Mouse (Mus musculus) cerebellum, postnatal 36 days (tissue): ENCODE results near the gene Isy1.

ENCODE experiments used
- DNase-seq, 2 experiments: peaks; one replicate each; pipeline ENCODE4 v3.0.0; 2021 to 2022; ENCODE audit warnings: mixed read lengths in 2 of 2

Gene Isy1

DNA sequence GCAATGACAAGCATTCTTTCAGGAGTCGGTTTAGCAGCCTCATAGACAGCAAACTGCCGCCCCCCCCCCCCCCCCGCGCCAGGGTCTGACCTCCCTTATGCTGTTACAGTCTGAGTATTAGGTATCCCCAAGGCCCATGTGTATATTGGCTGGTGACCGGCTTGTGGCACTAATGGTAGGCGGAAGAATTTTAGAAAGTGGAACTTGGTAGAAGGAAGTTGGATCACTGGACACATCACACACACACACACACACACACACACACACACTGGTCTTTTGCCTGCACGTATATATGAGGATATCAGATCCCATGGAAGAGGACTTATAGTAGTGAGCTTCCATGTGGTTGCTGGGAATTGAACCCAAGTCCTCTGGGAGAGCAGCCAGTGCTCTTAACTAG lies 36.1 kb downstream of the Isy1 start:
- DNase-seq: no peak

DNA sequence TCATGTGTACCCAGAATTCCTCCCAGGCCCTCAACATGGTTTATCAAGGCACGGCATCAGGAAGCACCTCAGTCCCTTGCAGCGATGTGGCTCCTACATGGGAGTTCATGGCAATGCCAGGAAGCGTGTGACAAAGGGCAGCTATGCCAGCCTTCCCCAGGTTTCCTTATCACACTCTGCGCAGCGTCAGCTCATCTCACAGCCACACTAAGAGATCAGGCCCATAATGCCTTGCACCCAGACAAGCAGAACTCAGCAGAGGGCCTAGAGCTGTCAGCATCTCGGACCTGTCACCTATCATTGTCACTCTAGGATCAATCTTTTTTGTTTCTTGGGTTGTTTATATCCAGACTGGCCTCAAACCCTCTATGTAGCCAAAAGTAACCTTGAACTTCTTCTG lies 39.0 kb downstream of the Isy1 start:
- DNase-seq: no peak

DNA sequence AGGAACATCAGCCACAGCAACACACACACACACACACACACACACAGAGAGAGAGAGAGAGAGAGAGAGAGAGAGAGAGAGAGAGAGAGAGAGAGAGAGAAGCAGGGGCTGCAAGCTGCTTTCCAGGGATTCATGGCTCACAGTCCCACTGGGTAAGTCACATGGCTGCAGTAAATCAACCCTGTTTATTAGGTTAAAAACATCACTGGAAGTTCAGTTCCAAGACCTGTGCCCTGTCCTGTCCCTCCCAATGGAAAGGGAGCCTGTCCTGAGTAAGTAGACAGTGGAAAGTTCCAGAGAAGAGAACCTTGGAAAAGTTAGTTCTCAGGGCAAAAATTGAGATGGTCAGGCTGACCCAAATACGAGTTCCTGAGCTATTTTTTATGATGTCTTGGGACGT lies 41.3 kb downstream of the Isy1 start:
- DNase-seq: no peak

DNA sequence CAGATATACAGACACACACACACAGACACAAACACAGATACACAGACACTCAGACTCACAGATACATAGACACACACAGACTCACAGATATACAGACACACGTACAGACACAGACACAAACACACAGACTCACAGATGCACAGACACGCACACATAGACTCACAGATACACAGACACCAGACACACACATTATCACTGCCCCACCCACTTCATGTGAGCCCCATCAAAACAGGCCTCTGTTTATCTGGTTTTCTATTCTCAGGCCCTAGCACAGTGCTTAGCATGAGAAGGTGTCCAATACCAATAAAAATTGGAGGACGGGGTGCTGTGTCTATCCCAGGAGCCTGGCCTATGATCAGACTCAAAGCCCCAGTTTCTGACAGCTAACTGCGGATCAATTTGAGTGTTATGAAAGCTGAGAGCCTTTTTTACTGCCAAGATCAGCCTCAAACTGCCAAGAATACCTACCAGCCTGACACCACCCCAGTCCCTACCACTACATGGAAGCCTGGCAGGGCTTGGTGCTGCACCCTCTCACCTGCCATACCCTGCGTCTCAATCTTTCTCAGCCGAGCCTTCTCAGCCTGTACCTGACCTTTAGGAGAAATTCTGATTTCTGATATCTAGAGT lies 42.2 kb downstream of the Isy1 start:
- DNase-seq: no peak

DNA sequence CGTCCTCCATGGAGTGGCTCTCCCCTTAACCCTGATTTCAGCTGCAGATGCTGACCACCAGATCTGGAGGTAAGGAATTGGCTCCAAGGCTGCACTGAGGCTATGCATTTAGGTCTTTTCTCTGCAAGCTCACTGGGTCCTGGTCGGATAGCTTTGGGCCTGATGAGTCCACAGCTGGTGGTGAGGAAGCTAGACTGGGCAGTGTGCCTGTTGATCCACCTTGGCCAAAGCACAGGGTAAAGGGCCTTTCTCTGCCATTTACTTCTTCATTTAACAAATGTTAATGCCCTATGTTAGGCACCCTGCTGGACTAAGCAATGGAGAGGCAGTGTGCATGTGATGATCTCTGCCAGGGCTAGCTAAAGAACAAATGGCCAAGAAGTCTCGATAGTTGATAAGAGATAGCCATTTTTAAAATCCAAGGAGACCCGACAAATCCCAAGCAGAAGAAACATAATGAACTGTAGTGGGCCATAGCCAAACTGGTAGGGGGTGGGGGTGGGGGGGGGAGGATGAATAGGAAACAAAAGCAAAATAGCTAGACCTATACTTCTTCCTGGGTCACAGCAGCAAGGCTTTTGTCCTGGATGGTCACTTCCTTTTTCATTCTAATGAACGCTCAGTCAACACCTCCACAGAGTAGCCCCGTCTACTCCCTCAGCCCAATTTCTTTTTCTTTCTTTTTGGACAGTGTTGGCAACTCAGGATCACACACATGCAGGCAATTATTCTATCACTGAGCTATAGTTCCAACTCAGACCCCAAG lies 43.0 kb downstream of the Isy1 start:
- DNase-seq: peak; percentile 58 to 59

DNA sequence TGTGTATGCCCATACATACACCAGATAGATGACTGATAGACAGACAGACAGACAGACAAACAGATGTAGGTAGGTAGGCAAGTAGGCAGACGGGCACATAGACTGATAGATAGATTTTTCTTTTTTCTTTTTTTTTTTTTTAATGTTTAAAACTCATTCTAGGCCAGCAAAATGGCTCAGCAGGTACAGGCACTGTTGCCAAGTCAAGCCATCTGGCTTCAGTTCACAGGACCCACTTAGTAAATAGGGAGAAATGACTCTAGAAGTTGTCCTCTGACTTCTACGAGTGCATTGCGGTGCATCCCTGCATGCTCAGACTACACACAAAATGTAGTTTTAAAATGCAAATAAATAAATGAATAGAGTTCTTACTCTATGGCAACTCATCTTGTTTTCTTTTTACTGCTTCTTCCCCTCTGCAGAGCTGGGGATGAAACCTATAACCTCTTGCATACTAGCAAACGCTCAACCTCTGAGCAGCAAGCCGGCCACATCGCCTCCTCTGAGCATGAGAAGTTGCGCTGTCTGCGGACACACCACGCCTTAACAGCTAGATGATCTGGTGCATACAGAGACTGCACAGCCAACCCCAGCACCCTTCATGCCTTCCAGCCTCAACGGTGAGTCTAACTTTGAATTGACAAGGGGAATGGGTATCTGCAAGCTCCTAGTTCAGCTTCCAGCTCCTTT lies 44.6 kb downstream of the Isy1 start:
- peak; percentile 82 to 86 for DNase-seq

DNA sequence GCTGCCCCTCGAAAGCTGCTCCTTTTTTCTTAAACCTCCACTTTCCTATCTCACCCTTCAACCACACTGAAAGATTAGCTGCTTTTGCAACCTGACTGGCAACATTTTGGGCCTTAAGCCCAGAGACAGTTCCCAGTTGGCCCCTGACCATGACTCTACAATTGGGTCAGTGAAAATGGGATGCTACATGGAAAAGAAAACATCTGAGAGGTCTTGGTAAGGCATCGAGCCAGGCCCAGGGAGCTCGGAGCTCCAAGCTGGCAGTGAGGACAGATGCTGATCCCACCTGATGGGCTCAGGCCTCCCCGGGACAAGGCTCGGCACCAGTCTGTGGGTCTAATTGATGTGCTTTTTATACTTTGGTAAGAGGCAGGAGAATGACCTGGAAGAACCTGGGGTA lies 46.8 kb downstream of the Isy1 start:
- DNase-seq: no peak

DNA sequence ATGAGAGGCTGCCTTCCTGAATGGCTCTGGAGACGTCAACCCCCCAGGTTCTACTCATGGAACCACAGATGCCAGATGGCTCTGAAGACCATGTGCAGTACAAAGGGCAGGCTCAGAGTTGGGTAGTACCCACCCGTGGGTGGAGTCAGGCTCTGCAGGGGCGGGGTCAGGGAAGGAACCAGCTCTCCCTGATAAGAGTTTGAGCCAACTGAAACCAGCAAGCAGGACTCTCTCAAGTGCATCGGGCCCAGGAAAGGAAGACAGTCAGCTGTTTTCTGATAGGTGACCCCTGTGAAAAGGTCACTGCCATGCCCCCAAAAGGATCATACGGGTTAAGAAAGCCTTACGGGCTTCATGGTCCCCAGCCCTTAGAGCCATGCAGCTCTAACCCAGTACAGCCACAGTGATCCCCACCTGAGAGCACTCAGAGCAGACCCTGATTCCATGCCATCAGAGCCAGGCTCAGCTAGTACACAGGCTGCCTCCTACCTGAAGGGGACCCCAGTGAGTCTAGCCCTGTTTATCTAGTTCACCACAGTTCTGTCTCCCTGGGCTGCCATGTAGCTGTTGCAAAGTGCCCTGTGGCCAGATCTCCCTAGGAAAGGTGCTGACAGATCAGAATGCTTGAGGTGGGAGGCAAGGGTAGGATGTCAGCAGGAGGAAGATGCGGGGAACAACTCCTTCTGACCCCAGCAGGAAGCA lies 47.7 kb downstream of the Isy1 start:
- no peak for DNase-seq

DNA sequence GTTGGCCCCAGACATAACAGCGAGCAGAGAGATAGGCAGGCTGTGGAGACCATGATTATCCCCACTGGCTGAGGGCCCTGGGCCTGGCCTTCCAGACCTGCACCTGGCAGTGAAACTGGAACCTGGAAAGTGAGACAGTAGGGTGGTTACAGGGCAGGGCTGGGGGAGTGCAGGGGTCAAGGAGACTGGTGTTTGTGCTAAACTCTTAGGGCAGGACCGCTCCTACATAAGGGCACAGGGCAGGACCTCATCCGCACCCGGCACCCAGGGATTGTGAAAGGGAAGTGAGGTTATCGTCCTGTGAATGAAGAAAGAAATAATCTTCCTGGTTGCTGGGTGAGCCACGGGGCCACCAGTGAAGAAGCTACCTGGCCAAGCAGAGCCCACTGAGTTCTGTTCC lies 48.8 kb downstream of the Isy1 start:
- DNase-seq: no peak

DNA sequence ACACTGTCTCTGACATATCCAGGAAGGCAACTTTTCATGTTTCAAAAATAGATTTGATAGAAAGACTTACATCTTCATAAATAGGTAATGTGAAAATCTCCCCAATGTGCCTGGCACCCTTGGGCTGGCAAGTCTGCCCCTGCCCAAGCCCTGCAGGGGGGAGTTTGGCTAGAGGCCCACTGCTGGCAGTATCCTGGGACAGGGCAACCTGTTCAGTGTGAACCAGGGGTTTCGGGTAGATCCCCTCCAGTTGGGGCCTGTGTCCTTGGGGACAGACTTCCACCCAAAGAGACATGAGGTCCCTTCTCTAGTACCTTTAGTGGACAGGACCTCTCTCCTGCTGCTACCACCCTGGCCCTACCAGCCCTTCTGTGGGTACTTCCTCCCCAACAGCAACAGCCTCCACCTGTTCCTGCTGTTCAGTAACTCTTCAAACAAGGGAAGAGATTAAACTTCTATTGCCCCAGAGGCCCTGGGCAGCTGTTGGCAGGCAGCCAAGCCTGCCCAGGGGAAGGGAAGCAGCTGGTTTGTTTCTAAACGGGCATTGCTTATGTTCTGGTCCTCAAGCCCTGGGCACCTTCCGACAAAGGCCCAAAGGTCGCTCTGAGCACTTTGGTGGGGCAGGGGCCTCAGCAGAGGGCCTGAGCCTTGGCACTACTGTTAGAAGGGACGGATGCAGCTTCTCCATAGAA lies 49.6 kb downstream of the Isy1 start:
- no peak for DNase-seq

DNA sequence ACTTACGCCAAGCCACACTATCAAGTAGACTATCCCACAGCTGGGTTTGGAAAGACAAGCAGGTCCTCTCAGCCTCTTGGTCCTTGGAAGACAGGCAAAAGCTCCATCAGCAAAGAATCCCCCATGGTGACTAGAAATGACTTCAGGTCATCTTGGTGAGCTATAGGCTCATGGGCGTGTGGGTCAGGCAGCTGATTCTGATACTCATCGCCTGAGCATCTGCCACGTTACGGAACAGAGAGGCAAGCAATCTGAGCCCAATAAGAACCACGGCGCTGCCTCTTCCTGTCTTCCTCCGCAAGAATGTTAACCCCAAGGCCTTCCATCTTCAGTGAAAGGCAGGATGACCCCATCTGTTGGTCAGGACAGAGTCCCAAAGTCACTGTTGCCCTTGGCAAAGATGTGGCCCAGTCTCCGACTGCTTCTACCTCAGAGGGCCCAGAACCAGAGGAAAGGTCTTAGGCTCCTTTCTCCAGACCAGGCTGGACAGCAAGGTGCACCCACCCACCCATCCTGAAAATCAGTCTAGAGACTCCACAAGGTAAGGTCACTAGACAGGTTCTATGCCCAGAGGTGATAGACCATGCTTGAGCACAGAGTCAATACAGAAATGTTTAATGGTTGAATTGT lies 50.2 kb downstream of the Isy1 start:
- DNase-seq: no peak

DNA sequence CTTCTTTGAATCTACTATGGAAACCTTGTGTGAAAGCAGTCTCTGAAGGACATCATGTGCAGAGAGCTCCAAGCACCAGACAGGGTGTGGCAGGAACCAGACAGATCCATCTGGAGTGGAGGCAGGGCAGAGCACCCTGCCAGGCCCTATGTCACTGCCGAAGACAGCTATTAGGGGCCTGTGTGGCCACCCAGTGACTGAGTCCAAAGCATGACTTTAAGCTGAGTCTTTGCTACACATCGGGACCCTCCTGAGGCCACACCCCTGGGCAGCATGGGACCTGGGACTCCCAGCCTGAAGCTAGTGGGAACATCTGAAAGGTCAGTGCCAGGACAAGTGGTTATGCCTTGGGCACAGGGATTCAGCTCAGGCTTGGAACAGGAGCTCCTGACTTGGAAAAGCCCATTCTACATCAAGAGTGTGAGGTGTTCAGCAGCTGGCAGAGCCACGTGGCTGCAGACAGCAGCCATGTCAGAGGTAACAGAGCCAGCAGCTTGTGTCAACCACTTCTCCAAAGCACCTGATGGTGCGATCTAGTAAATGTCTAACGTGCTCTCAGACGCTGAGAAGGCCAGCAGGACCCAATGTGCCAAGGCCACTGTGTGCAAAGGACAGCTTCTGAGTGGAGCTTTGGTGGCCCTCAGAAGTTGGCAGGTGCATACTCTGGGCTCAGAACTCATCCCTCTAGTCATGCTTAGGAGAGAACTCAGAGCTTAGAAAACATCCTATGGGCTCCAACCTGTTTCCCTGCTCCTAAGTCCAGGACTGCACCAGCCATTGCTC lies 51.3 kb downstream of the Isy1 start:
- no peak for DNase-seq

DNA sequence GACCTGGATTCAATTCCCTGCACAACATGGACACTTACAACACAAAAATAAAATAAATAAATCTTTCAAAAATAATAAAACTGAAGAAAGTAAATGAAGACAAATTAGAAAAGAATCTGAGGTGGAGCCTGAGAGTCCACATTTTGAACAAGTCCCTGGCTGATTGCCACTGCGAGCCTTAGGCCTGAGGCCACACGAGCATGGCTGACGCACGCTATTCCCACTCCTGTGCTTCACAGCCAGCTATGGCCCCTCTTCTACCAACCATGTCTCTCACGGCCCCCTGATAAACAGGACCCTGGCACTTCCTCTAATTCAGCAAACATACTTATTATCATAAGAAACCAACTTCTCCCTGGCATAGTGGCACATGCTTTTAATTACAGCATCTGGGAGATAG lies 52.0 kb downstream of the Isy1 start:
- DNase-seq: no peak

DNA sequence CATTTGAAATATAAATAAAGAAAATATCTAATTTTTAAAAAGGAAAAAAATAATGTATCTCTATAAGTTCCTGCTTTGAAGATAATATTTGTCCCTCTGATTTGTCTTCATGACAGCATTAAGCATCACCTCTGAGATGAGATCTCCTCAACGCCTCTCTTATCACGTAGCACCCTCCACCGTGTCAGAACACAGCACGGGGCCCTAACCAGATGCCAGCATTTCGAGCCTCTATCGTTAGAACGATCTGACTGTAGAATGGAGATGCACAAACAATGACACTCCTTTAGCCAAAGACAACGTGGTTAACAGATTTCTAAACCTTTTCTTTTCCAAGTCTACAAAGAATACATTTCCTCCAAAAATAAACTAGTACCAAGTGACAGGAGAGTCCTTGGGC lies 54.6 kb downstream of the Isy1 start:
- DNase-seq: no peak

DNA sequence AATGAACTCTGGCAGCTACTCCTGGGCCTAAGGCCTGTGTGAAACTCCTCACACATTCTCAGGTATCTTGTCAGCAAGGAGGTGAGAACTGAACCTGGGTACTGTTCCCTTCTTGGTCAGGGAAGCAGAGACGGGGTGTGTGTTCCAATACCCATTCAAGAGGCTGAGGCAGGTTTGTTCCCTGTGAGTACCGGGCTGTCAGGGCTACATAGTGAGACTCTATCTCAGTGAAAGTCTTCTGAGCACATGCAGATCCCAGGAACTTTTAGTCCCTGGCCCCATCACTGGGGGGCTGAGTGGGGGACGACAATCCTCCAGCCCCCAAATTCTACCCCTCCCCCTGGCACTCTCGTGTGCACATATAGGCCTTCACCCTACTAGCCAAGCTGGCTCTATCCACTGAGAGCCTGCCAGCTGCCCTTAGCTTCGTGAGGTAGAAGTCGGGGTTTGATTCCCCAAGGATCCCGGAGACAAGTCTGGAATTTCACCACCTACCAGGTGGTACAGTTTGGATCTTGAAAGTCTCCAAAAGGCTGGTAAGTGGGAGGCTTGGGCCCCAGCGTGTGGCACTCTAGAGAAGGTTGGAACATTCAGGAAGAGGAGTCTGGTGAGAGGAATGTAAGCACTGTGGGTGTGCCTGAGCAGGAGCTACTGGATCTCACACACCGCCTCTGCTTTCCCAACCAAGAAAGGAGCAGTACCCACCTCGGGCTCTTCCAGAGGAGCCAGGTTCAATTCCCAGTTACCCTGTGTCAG lies 57.9 kb downstream of the Isy1 start:
- no peak for DNase-seq

DNA sequence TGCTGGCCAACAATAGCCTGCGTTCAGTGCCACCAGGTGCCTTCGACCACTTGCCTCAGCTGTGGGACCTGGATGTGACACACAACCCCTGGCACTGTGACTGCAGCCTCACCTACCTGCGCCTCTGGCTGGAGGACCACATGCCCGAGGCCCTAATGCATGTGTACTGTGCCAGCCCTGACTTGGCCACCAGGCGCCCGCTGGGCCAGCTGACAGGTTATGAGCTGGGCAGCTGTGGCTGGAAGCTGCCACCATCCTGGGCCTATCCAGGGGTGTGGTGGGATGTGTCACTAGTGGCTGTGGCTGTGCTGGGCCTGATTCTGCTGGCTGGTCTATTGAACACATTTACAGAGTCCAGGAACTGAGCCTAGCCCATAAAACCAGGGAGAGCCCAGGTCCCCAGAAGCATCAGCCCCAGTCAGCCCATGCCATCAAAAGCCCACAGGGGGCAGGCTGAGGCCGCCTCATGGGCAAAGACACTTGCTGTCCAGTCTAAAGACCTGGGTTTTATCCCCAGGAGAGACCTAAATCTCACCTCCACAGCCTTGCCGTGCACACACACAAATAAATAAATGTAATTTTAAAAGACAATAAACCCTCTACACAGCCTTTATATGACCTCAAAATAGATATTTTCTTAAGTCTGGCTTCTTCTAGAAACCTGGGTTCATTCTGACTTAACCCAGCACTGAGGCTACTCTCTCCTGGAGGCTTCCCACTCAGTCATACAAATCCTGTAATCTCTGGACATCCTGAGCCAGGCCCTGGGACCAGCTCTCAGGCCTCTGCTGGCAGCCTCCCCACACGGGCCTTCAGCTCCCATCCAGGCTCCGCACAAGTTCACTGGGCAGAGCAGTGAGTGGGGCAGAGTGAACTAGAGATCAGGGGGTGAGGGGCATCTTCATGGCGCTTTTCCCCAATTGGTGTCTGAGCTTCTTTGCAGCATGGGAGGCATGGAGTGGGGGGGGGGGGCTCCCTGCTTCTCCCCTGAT lies 59.1 kb downstream of the Isy1 start:
- DNase-seq: peak in 1 of 2 experiments; percentile 43

DNA sequence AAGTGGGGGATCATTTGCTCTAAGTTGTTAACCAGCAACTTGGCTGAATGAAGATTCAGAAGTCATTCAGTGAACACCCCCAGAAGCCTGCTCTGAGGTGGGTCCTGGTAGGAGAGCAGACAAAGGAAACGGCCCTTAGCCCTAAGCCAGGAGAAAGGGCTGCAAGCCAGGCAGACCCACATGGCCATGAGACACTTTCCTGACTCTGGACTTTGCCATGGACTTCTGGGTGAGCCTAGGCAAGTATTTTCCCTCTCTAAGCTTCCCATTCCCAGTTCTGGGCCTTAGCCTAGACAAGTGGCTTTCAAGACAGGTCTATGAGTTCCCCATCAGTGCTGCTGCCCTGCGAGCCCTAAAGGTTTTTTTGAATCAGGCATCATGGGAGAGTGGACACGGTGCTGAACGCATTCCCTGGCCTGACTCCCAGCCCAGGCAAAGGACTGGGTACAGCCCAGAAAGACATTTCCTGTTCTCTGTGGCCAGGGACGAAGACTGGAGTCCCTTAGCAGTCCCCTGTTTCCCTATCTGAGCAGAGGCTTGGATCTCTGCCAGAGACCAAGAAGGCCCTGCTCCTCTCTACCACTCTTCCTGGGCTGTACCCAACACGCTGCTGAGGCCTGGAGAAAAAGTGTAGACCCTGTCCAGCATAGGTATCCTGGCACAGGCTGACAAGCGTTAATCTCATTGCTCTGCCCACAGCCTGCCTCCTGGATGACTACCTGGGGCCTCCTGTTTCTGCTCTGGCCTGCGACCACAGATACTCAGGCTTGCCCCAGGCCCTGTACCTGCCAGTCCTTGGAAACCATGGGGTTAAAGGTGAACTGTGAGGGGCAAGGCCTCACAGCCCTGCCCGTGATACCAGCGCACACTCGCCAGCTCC lies 60.1 kb downstream of the Isy1 start:
- DNase-seq: no peak

DNA sequence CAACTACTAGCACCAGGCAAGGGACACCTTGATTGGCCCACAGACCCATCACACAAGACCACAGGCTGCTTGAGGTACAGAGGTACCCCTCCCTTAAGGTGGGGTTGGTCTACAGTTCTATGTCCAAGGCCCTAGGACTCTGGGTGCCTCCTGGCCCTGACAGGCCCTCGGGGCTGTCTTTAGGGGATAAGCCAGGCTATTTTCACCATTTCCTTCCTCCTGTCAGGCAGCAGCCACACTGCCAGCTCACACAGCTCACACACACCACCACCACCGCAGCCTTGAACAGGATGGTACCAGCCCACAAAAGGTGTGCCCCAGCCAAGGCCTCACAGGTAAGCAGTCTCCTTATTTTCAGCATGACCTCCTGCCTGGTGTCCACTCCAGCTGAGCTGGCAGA lies 60.8 kb downstream of the Isy1 start, which contains the start of gene Gp9:
TSS of gene Gp9 (plus strand) at position 231 of the 400 bp plus-strand sequence.
- no peak for DNase-seq
